Mouse (Mus musculus): ENCODE data around the gene Hsdl1. TPM values are rescaled to one million over a fixed set of nuclear protein-coding genes. Genes with fewer than 3 reads are reported as not detected.

Hsdl1 gene
- polyA plus RNA-seq, 2 experiments, result 6.9 to 17.0 TPM

DNA sequence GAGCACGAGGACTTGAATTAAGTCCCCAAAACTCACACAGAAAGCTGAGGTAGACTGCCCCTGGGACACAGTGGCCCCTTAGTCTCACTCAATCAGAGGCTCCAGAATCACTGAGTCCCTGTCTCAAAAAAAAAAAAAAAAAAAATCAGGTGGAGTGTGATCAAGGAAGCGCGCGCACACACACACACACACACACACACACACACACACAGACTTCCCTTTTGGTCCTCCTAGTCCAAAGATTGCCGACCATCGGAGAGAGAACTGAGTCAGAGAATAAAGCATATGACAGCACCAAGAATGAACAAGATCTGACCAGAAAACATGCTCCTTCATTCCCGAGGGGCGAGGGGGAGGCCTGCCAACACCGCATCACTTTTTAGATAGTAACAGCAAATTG lies 17.9 kb downstream of the Hsdl1 start:
- 57% methylated on average over 9 of the region's 9 CpGs for WGBS (ENCODE audit: insufficient replicate concordance)
- H3K4me3 ChIP-seq (ENCODE audit: insufficient read depth in 1 of 2, low read depth in 2 of 2, low read length in 2 of 2), result peak overlapping the region; percentile 78 to 95; a peak in 3 of 4 replicates
- ATAC-seq (ENCODE audit: insufficient read depth) (no peak), DNase-seq (ENCODE audit: low read depth in 3 of 3, low spot score in 3 of 3) (no peak)
- no peaks in the 10 kb centered on the region for H3K9me3 ChIP-seq (ENCODE audit: control insufficient read depth, low read length)
- H3K27ac ChIP-seq, result no peak overlapping the region
- no peaks in the 10 kb centered on the region for H3K27me3 ChIP-seq (ENCODE audit: control insufficient read depth, insufficient read depth, low read length)
- peak overlapping the region; percentile 76 for H3K9ac ChIP-seq (replicated peaks)
- TF ChIP-seq EP300 (IDR thresholded peaks at IDR 0.05; ENCODE audit: low read depth) (no peak), CTCF (IDR thresholded peaks at IDR 0.05; ENCODE audit: low read depth) (no peak)
- H3K36me3 ChIP-seq (replicated peaks; ENCODE audit: control insufficient read depth, insufficient read depth, low read depth), result no peaks in the 10 kb centered on the region; the same call in 1 of the 2 replicates
- peak overlapping the region; percentile 76 for H3K4me2 ChIP-seq (ENCODE audit: low read depth)
- peaks cover 17 to 25% of the 10 kb centered on the region in 2 experiments for H3K4me1 ChIP-seq (replicated peaks; ENCODE audit: control insufficient read depth in 2 of 2, insufficient read depth in 2 of 2, low read length in 1 of 2)

DNA sequence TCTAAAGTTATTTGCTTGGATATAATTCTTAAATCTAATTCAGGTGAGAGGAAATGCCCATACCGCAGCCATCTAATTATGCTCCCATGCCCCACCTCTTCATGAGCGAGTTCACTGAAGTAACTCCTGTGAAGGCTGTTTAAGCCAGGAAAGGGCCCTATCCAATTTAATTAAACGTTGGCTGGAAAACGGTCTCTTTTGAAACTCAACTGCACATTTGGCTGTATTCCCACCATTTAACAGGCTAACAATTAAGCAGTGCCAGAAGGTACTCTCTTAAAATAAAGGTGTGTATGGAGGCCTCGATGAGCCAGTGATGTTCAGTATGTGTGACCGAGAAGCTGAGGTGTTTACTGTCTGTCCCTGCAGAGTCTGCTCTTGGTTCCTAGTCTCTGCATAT lies 19.1 kb downstream of the Hsdl1 start:
- Histone ChIP-seq H3K27ac (no peak overlapping the region), H3K4me1 (replicated peaks; ENCODE audit: control insufficient read depth in 2 of 2, insufficient read depth in 2 of 2, low read length in 1 of 2) (peaks cover 17 to 25% of the 10 kb centered on the region in 2 experiments), H3K9me3 (ENCODE audit: control insufficient read depth, low read length) (no peaks in the 10 kb centered on the region), H3K4me3 (ENCODE audit: insufficient read depth in 1 of 2, low read depth in 2 of 2, low read length in 2 of 2) (no peak overlapping the region), H3K36me3 (replicated peaks; ENCODE audit: control insufficient read depth, insufficient read depth, low read depth) (no peaks in the 10 kb centered on the region), H3K4me2 (ENCODE audit: low read depth) (no peak overlapping the region), H3K27me3 (ENCODE audit: control insufficient read depth, insufficient read depth, low read length) (no peaks in the 10 kb centered on the region), H3K9ac (replicated peaks) (no peak overlapping the region)
- no peak for TF ChIP-seq EP300 (IDR thresholded peaks at IDR 0.05; ENCODE audit: low read depth)
- no peak for TF ChIP-seq CTCF (IDR thresholded peaks at IDR 0.05; ENCODE audit: low read depth)
- DNase-seq (ENCODE audit: low read depth in 3 of 3, low spot score in 3 of 3) (no peak), ATAC-seq (ENCODE audit: insufficient read depth) (no peak)
- WGBS (ENCODE audit: insufficient replicate concordance), result 79% methylated on average over 6 of the region's 6 CpGs

DNA sequence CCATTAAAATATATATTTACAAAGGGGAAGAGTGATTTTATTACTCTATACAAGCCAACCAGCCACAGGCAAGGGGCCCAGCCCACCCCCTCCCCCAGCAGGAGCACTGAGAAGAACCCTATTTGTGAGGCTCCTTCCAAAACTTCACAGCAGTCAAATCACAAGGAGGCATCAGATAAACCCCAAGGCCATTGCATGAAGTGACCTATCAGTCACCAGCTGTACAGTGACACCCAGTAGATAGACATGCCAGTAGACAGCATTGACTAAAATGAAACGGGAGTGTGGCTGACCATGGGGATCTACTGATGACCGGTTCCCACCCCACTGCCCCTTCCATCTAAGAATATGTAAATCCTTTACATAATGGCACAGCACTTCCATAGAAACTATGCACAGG lies 22.0 kb downstream of the Hsdl1 start:
- H3K4me1 ChIP-seq (replicated peaks; ENCODE audit: control insufficient read depth in 2 of 2, insufficient read depth in 2 of 2, low read length in 1 of 2), result peaks cover 17 to 19% of the 10 kb centered on the region in 2 experiments
- no peaks in the 10 kb centered on the region for H3K36me3 ChIP-seq (replicated peaks; ENCODE audit: control insufficient read depth, insufficient read depth, low read depth)
- no peak overlapping the region for H3K4me2 ChIP-seq (ENCODE audit: low read depth)
- 35% methylated on average over 2 of the region's 2 CpGs for WGBS (ENCODE audit: insufficient replicate concordance)
- no peak overlapping the region for H3K9ac ChIP-seq (replicated peaks)
- TF ChIP-seq EP300 (IDR thresholded peaks at IDR 0.05; ENCODE audit: low read depth), result no peak
- no peak for TF ChIP-seq CTCF (IDR thresholded peaks at IDR 0.05; ENCODE audit: low read depth)
- H3K9me3 ChIP-seq (ENCODE audit: control insufficient read depth, low read length), result no peaks in the 10 kb centered on the region
- no peaks in the 10 kb centered on the region for H3K27me3 ChIP-seq (ENCODE audit: control insufficient read depth, insufficient read depth, low read length)
- H3K4me3 ChIP-seq (ENCODE audit: insufficient read depth in 1 of 2, low read depth in 2 of 2, low read length in 2 of 2), result no peak overlapping the region
- no peak overlapping the region for H3K27ac ChIP-seq
- DNase-seq (ENCODE audit: low read depth in 3 of 3, low spot score in 3 of 3), result no peak
- peak; percentile 27 for ATAC-seq (ENCODE audit: insufficient read depth)

DNA sequence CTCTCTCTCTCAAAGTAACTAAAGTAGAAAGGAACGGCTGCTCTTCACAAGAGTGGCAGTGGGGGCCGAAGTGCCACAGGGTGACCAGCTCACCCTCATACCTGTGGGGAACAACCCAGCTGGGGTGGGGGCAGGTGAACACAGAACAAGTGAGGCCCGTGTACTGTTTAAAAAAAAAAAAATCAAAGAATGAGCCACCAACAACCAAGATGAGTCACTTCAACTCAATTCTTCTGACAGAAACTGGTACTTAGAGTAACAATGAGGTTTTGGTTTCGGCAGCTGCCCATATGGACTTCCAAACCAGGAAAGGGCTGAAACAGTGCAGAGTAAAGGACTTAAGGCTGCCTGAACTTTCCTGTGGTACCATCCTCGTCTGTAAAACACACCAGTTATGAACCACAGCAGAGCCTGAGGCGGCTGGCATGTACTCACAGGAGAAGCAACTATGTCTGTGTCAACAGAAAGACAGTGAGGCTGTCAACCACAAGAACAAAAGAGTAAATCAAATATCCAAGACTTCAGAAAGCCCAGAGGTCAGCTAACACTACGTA lies 26.3 kb downstream of the Hsdl1 start:
- peaks cover 23% of the 10 kb centered on the region for H3K36me3 ChIP-seq (replicated peaks; ENCODE audit: control insufficient read depth, insufficient read depth, low read depth)

DNA sequence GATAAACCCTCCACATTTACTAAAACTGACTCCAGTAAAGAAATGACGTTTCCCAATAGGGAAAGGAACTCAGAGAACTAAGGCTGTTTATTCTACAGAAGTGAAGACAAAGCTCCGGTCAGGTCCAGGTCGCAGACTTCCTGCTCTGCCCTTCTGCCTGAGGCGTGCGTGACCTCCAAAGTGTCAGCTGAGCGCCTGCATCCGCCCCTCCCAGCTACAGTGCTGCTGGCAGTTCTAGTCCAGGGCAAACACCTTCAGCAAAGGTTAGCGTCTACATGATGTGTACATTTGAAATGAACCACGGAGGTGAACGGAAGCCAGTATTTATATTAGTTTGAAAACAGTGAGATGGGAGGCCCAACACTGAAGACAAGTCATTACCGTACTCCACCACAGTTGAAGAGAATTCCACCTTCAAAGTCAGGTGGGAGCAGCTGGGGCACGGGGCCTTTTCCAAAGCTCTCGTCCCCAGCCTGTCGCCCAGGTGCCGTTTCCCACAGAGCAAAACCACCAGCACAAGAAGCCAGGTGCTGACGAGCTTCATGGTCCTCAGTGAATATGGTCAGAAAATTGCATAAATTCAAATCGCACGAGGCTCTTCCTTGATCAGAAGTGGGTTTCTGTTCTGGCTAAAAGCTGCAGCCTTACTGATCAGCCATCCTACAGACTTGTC lies 27.8 kb downstream of the Hsdl1 start:
- Histone ChIP-seq H3K9me3 (ENCODE audit: control insufficient read depth, low read length) (no peaks in the 10 kb centered on the region), H3K27ac (no peak overlapping the region), H3K36me3 (replicated peaks; ENCODE audit: control insufficient read depth, insufficient read depth, low read depth) (peaks cover 28% of the 10 kb centered on the region), H3K9ac (replicated peaks) (no peak overlapping the region), H3K27me3 (ENCODE audit: control insufficient read depth, insufficient read depth, low read length) (no peaks in the 10 kb centered on the region), H3K4me3 (ENCODE audit: insufficient read depth in 1 of 2, low read depth in 2 of 2, low read length in 2 of 2) (no peak overlapping the region), H3K4me2 (ENCODE audit: low read depth) (no peak overlapping the region), H3K4me1 (replicated peaks; ENCODE audit: control insufficient read depth in 2 of 2, insufficient read depth in 2 of 2, low read length in 1 of 2) (no peaks in the 10 kb centered on the region)
- TF ChIP-seq CTCF (IDR thresholded peaks at IDR 0.05; ENCODE audit: low read depth), result no peak
- TF ChIP-seq EP300 (IDR thresholded peaks at IDR 0.05; ENCODE audit: low read depth), result no peak
- 82% methylated on average over 18 of the region's 18 CpGs for WGBS (ENCODE audit: insufficient replicate concordance)
- no peak for ATAC-seq (ENCODE audit: insufficient read depth)
- no peak for DNase-seq (ENCODE audit: low read depth in 3 of 3, low spot score in 3 of 3)

More for the DNA sequence above, 26.3 kb downstream of the Hsdl1 start:
- H3K4me2 ChIP-seq (ENCODE audit: low read depth), result no peak overlapping the region
- no peaks in the 10 kb centered on the region for H3K27me3 ChIP-seq (ENCODE audit: control insufficient read depth, insufficient read depth, low read length)
- H3K9ac ChIP-seq (replicated peaks), result no peak overlapping the region
- H3K4me1 ChIP-seq (replicated peaks; ENCODE audit: control insufficient read depth in 2 of 2, insufficient read depth in 2 of 2, low read length in 1 of 2), result peaks cover 6 to 9% of the 10 kb centered on the region in 2 experiments
- ATAC-seq (ENCODE audit: insufficient read depth) (no peak), DNase-seq (ENCODE audit: low read depth in 3 of 3, low spot score in 3 of 3) (no peak)
- H3K27ac ChIP-seq, result no peak overlapping the region
- 67% methylated on average over 7 of the region's 7 CpGs for WGBS (ENCODE audit: insufficient replicate concordance)
- H3K4me3 ChIP-seq (ENCODE audit: insufficient read depth in 1 of 2, low read depth in 2 of 2, low read length in 2 of 2), result no peak overlapping the region
- no peaks in the 10 kb centered on the region for H3K9me3 ChIP-seq (ENCODE audit: control insufficient read depth, low read length)
- TF ChIP-seq CTCF (IDR thresholded peaks at IDR 0.05; ENCODE audit: low read depth) (no peak), EP300 (IDR thresholded peaks at IDR 0.05; ENCODE audit: low read depth) (no peak)

Measured in liver, embryonic 14.5 days (tissue).